Mouse (Mus musculus) bone marrow macrophage, adult 2 months (primary cell): Measurements from ENCODE around the gene Ppm1a. TPM values are rescaled to one million over a fixed set of nuclear protein-coding genes. Genes with fewer than 3 reads are reported as not detected.

Source experiments
- H3K27ac ChIP-seq: 2 replicates; pipeline ENCODE4 v1.5.1; 2012; ENCODE audit warnings: low read depth, low read length; ENCODE audit not compliant: insufficient read depth
- H3K4me1 ChIP-seq: 2 replicates; pipeline ENCODE4 v1.6.1; 2012; ENCODE audit warnings: low read length; ENCODE audit not compliant: control insufficient read depth, insufficient read depth
- H3K4me3 ChIP-seq: 2 replicates; pipeline ENCODE4 v1.5.1; 2012; ENCODE audit warnings: mild to moderate bottlenecking, low read length, moderate library complexity; ENCODE audit not compliant: insufficient read depth
- CTCF ChIP-seq: IDR thresholded peaks from 2 replicates; pipeline ENCODE4 v1.5.1; 2012; ENCODE audit warnings: low read depth, mild to moderate bottlenecking, low read length, moderate library complexity
- POLR2A ChIP-seq: IDR thresholded peaks from 2 replicates; pipeline ENCODE4 v1.6.1; 2012; ENCODE audit warnings: mild to moderate bottlenecking, low read depth, low read length, borderline replicate concordance
- polyA plus RNA-seq: library from polyadenylated mRNA; stranded (reverse); fragments of >200 nt; gene quantifications from 2 replicates; pipeline ENCODE4 v1.2.4, GENCODE M21; 2012; ENCODE audit not compliant: missing spikeins, insufficient read depth, insufficient read length

Gene Ppm1a
- polyA plus RNA-seq, 1 experiment, result 84.4 TPM

GRCm38 (mm10) chr12:72834773-72835517, 77.7 kb downstream of the Ppm1a start:
- Histone ChIP-seq H3K4me3 (no peak overlapping the region), H3K4me1 (peaks cover 4% of the 10 kb centered on the region; the same call in 1 of the 2 replicates), H3K27ac (no peak overlapping the region)
- TF ChIP-seq POLR2A (no peak), CTCF (peak; percentile 29; the same call in 1 of the 2 replicates)

GRCm38 (mm10) chr12:72835518-72836015, 78.3 kb downstream of the Ppm1a start:
- H3K4me1 ChIP-seq, result peaks cover 4% of the 10 kb centered on the region; the same call in 1 of the 2 replicates
- H3K27ac ChIP-seq, result no peak overlapping the region
- TF ChIP-seq CTCF, result peak; percentile 27; the same call in 1 of the 2 replicates
- TF ChIP-seq POLR2A, result no peak
- H3K4me3 ChIP-seq, result no peak overlapping the region

GRCm38 (mm10) chr12:72837302-72837701, 80.0 kb downstream of the Ppm1a start:
- Histone ChIP-seq H3K4me1 (0 out of 2 replicates have a peak, but pooled peaks cover 2% of the 10 kb centered on the region), H3K27ac (no peak overlapping the region), H3K4me3 (no peak overlapping the region)
- TF ChIP-seq POLR2A (no peak), CTCF (no peak)

- no peak overlapping the region for H3K27ac ChIP-seq
- peaks cover 10% of the 10 kb centered on the region for H3K4me1 ChIP-seq
- TF ChIP-seq POLR2A, result no peak
- no peak for TF ChIP-seq CTCF
- H3K4me3 ChIP-seq, result no peak overlapping the region
Measured at GRCm38 (mm10) chr12:72841500-72841899, 84.2 kb downstream of the Ppm1a start.

DNA sequence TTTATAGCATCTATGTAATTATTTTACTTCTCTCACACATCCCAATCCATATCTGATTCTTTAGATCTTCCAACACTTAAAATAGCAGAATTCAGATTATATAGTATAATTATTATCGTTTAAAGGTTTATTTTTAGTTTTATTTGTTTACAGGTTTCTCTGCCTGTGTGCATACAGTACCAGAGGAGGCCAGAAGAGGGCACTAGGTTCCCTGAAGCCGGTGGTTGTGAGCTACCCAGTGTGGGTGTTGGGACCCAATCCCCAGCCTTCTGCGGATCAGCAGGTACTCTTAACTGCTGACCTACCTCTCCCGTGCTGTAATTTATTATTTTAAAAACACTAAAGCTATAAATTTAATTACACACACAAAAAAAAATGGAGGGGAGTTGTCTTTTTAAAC, 85.9 kb downstream of the Ppm1a start:
- H3K4me3 ChIP-seq, result no peak overlapping the region
- no peak for TF ChIP-seq CTCF
- no peak for TF ChIP-seq POLR2A
- H3K27ac ChIP-seq, result no peak overlapping the region
- peaks cover 10% of the 10 kb centered on the region for H3K4me1 ChIP-seq

GRCm38 (mm10) chr12:72843555-72843954, 86.3 kb downstream of the Ppm1a start:
- TF ChIP-seq CTCF, result no peak
- Histone ChIP-seq H3K27ac (peak overlapping the region; percentile 67), H3K4me3 (no peak overlapping the region), H3K4me1 (peaks cover 10% of the 10 kb centered on the region)

DNA sequence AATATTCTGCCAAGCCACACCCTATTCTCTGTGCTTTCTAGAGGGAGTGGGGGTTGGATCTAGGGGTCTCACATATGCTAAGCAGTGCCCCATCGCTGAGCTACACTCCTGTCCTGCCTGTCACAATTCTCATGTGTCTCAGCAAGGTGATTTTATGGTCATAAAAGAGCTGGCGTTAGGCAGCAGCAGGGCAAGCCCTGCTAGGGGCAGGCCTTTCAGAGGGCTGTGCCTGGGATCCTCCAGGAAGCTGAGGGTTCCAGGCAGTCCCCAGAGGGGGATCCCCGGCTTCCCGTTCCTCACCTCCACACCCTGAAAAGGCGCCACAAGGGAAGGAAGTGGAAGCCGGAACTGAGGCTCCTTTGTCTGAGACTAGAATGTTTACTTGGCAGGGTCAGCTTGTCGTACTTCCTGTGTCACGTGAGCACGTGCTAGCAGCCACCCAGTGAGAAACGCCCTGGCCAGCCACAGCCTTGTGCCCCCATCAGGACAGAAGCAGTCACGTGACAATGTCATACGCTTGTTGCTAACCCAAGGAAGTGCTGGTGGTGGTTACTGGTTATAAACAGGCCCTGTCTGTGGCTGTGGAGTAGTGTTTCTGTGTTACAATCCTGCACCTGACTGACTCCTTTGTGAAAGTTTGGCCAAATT, 86.8 kb downstream of the Ppm1a start:
- Histone ChIP-seq H3K4me3 (peak overlapping the region; percentile 22; the same call in 1 of the 2 replicates), H3K27ac (peak overlapping the region; percentile 67), H3K4me1 (peaks cover 10% of the 10 kb centered on the region)
- TF ChIP-seq CTCF, result no peak; the same call in 1 of the 2 replicates
- TF ChIP-seq POLR2A, result no peak

DNA sequence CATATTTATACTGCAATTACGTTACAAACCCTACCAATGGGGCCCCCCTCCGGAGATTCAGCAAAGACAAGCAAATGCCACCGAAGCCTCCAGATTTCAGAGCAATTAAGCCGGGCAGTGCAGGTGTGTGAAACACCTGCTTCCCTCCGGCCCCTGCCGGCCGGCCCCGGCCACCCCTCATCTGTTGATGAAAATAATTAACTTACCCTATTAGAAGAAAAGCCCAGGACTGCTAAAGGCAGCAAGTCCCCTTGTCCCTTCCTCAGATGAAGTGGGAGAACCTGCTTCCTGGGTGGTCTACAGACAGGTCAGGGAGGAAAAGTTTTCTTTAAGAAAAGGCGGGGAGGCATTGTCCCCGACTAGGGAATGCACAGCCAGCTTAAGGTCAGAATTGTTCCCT, 88.7 kb downstream of the Ppm1a start:
- TF ChIP-seq POLR2A (no peak), CTCF (no peak)
- H3K27ac ChIP-seq, result no peak overlapping the region
- H3K4me3 ChIP-seq, result no peak overlapping the region
- peaks cover 10% of the 10 kb centered on the region for H3K4me1 ChIP-seq

DNA sequence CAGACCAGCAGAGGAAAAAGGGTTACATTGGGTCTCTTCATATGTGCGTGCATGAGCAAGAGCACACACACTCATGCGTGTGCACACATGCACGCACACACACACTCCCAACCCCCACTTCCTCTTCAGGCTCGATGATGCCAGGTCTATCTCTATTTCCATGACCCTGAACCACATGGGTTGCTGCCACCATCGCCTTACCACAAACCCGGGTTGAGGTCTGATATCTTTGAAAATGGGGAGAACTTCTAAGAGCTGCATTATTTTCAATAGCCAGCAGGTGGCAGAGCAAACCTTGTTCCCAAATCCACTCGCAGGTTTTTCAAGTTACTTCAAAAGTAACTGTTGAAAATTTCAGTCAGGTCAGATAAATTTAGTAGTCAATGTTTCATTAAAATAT, 90.5 kb downstream of the Ppm1a start:
- no peak overlapping the region for H3K27ac ChIP-seq
- no peak overlapping the region for H3K4me3 ChIP-seq
- H3K4me1 ChIP-seq, result peaks cover 10% of the 10 kb centered on the region
- TF ChIP-seq CTCF, result peak; percentile 20; the same call in 1 of the 2 replicates
- no peak for TF ChIP-seq POLR2A

Other genes with a start within 250 kb of the Ppm1a start
- 4.2 and 5.0 TPM in 2 replicates for gene Pcnx4, start 221.1 kb upstream of the Ppm1a start, polyA plus RNA-seq
- not detected in 2 replicates for gene Gm4756, start 107.8 kb upstream of the Ppm1a start, polyA plus RNA-seq
- gene Dhrs7, start 92.5 kb upstream of the Ppm1a start, polyA plus RNA-seq, result 52.0 and 60.2 TPM in 2 replicates
- not detected in 2 replicates for gene Six6, start 182.4 kb downstream of the Ppm1a start, polyA plus RNA-seq
- not detected in 2 replicates for gene 4930447C04Rik, start 183.3 kb downstream of the Ppm1a start, polyA plus RNA-seq